Mouse (Mus musculus) cortical plate, adult 2 months (tissue): ENCODE measurements at regions not wholly inside any gene's neighbourhood (a gene's known extent, or its start where the extent isn't known, plus 50 kb on each side); places are given as distances from the start of the nearest gene placed in this dataset.

Experiments used
- CTCF ChIP-seq: fragments of 200-500 bp; IDR thresholded peaks from 2 replicates; pipeline ENCODE4 v1.5.1; 2011; ENCODE audit warnings: mild to moderate bottlenecking, control low read depth, low read length; ENCODE audit not compliant: insufficient read depth; ENCODE audit errors: extremely low read depth
- POLR2A ChIP-seq: fragments of 200-500 bp; IDR thresholded peaks from 2 replicates; pipeline ENCODE4 v1.6.1; 2011; ENCODE audit warnings: mild to moderate bottlenecking, low read length, control low read depth; ENCODE audit not compliant: insufficient read depth; ENCODE audit errors: extremely low read depth

GRCm38 (mm10) chr8:116043381-116043780 lies 335.8 kb upstream of the Maf start:
- TF ChIP-seq CTCF = no peak
- no peak for TF ChIP-seq POLR2A
